Mouse (Mus musculus): ENCODE data around the gene Ankmy2. TPM values are rescaled to one million over a fixed set of nuclear protein-coding genes. Genes with fewer than 3 reads are reported as not detected.
A peak's percentile ranks its signal among the peaks of the same experiment; 100 is the strongest.

Gene Ankmy2
- polyA plus RNA-seq, 1 experiment from 2014 or later: 28.6 TPM

- no peak overlapping the region for H3K4me3 ChIP-seq (ENCODE audit: low read depth, low read length)
- 74% methylated on average over 19 of the region's 19 CpGs for whole genome bisulfite sequencing (ENCODE audit: insufficient replicate concordance)
- H3K4me2 ChIP-seq: no peak overlapping the region
- no peaks in the 10 kb centered on the region for H3K36me3 ChIP-seq (ENCODE audit: control insufficient read depth, insufficient read depth, low read length)
- no peaks in the 10 kb centered on the region for H3K4me1 ChIP-seq (ENCODE audit: control insufficient read depth, insufficient read depth, low read length)
- H3K27me3 ChIP-seq (ENCODE audit: control insufficient read depth, insufficient read depth, low read length): no peaks in the 10 kb centered on the region
- no peaks in the 10 kb centered on the region for H3K9me3 ChIP-seq (replicated peaks; ENCODE audit: control insufficient read depth, low read length)
- ATAC-seq (replicated peaks; ENCODE audit: insufficient number of reproducible peaks, low FRiP score, low TSS enrichment): no peak
- no peak overlapping the region for H3K27ac ChIP-seq (ENCODE audit: low read depth, low read length)
- no peak overlapping the region for H3K9ac ChIP-seq (ENCODE audit: low read depth, low read length)
These were observed 51.5 kb downstream of the Ankmy2 start for GRCm38 (mm10) chr12:36208456-36208855.

GRCm38 (mm10) chr12:36210096-36210495 is 53.2 kb downstream of the Ankmy2 start:
- Histone ChIP-seq H3K27ac (ENCODE audit: low read depth, low read length) (no peak overlapping the region), H3K4me3 (ENCODE audit: low read depth, low read length) (no peak overlapping the region), H3K4me1 (ENCODE audit: control insufficient read depth, insufficient read depth, low read length) (no peaks in the 10 kb centered on the region), H3K4me2 (no peak overlapping the region), H3K27me3 (ENCODE audit: control insufficient read depth, insufficient read depth, low read length) (no peaks in the 10 kb centered on the region), H3K36me3 (ENCODE audit: control insufficient read depth, insufficient read depth, low read length) (no peaks in the 10 kb centered on the region), H3K9me3 (replicated peaks; ENCODE audit: control insufficient read depth, low read length) (no peaks in the 10 kb centered on the region), H3K9ac (ENCODE audit: low read depth, low read length) (no peak overlapping the region)
- 79% methylated on average over 4 of the region's 4 CpGs for WGBS (ENCODE audit: insufficient replicate concordance)
- no peak for ATAC-seq (replicated peaks; ENCODE audit: insufficient number of reproducible peaks, low FRiP score, low TSS enrichment)

GRCm38 (mm10) chr12:36214389-36215148 is 57.7 kb downstream of the Ankmy2 start:
- no peak for ATAC-seq (replicated peaks; ENCODE audit: insufficient number of reproducible peaks, low FRiP score, low TSS enrichment)
- H3K27me3 ChIP-seq (ENCODE audit: control insufficient read depth, insufficient read depth, low read length): no peaks in the 10 kb centered on the region
- H3K4me1 ChIP-seq (ENCODE audit: control insufficient read depth, insufficient read depth, low read length): no peaks in the 10 kb centered on the region
- H3K9me3 ChIP-seq (replicated peaks; ENCODE audit: control insufficient read depth, low read length): no peaks in the 10 kb centered on the region
- no peaks in the 10 kb centered on the region for H3K36me3 ChIP-seq (ENCODE audit: control insufficient read depth, insufficient read depth, low read length)
- H3K9ac ChIP-seq (ENCODE audit: low read depth, low read length): no peak overlapping the region
- H3K27ac ChIP-seq (ENCODE audit: low read depth, low read length): no peak overlapping the region
- no peak overlapping the region for H3K4me2 ChIP-seq
- H3K4me3 ChIP-seq (ENCODE audit: low read depth, low read length): no peak overlapping the region
- 46% methylated on average over 8 of the region's 8 CpGs for WGBS (ENCODE audit: insufficient replicate concordance)

DNA sequence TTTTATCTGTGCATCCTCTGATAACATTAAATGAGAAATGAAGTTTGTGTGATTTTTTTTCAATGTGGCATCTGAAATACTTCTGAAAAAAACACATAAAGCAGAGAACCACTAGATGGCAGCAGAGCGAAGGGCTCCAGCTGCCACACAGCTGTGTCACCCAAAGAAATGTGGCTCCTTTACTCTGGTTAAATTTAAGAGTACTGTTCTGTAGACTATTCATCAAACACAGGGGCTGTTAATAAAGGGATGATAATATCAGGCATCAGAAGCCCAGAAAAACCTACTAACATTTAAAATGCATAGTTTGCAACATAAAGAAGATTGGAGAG is 58.2 kb downstream of the Ankmy2 start:
- Histone ChIP-seq H3K9ac (ENCODE audit: low read depth, low read length) (no peak overlapping the region), H3K4me3 (ENCODE audit: low read depth, low read length) (no peak overlapping the region), H3K27ac (ENCODE audit: low read depth, low read length) (no peak overlapping the region), H3K36me3 (ENCODE audit: control insufficient read depth, insufficient read depth, low read length) (no peaks in the 10 kb centered on the region), H3K4me1 (ENCODE audit: control insufficient read depth, insufficient read depth, low read length) (no peaks in the 10 kb centered on the region), H3K27me3 (ENCODE audit: control insufficient read depth, insufficient read depth, low read length) (no peaks in the 10 kb centered on the region), H3K4me2 (no peak overlapping the region), H3K9me3 (replicated peaks; ENCODE audit: control insufficient read depth, low read length) (no peaks in the 10 kb centered on the region)
- no peak for ATAC-seq (replicated peaks; ENCODE audit: insufficient number of reproducible peaks, low FRiP score, low TSS enrichment)
- WGBS (ENCODE audit: insufficient replicate concordance): 3% methylated on average over 1 of the region's 1 CpGs

GRCm38 (mm10) chr12:36216230-36216629 is 59.3 kb downstream of the Ankmy2 start:
- ATAC-seq (replicated peaks; ENCODE audit: insufficient number of reproducible peaks, low FRiP score, low TSS enrichment): no peak
- Histone ChIP-seq H3K9ac (ENCODE audit: low read depth, low read length) (no peak overlapping the region), H3K27me3 (ENCODE audit: control insufficient read depth, insufficient read depth, low read length) (no peaks in the 10 kb centered on the region), H3K4me1 (ENCODE audit: control insufficient read depth, insufficient read depth, low read length) (no peaks in the 10 kb centered on the region), H3K27ac (ENCODE audit: low read depth, low read length) (no peak overlapping the region), H3K4me2 (no peak overlapping the region), H3K9me3 (replicated peaks; ENCODE audit: control insufficient read depth, low read length) (no peaks in the 10 kb centered on the region), H3K4me3 (ENCODE audit: low read depth, low read length) (no peak overlapping the region), H3K36me3 (ENCODE audit: control insufficient read depth, insufficient read depth, low read length) (no peaks in the 10 kb centered on the region)
- WGBS (ENCODE audit: insufficient replicate concordance): 48% methylated on average over 4 of the region's 4 CpGs

GRCm38 (mm10) chr12:36216905-36217304 is 60.0 kb downstream of the Ankmy2 start:
- no peaks in the 10 kb centered on the region for H3K4me1 ChIP-seq (ENCODE audit: control insufficient read depth, insufficient read depth, low read length)
- no peaks in the 10 kb centered on the region for H3K36me3 ChIP-seq (ENCODE audit: control insufficient read depth, insufficient read depth, low read length)
- H3K27me3 ChIP-seq (ENCODE audit: control insufficient read depth, insufficient read depth, low read length): no peaks in the 10 kb centered on the region
- H3K4me3 ChIP-seq (ENCODE audit: low read depth, low read length): no peak overlapping the region
- no peak overlapping the region for H3K9ac ChIP-seq (ENCODE audit: low read depth, low read length)
- ATAC-seq (replicated peaks; ENCODE audit: insufficient number of reproducible peaks, low FRiP score, low TSS enrichment): no peak
- no peaks in the 10 kb centered on the region for H3K9me3 ChIP-seq (replicated peaks; ENCODE audit: control insufficient read depth, low read length)
- 0 out of 2 replicates have a peak overlapping the region, but pooled peaks have one; percentile 10 for H3K4me2 ChIP-seq
- 71% methylated on average over 10 of the region's 10 CpGs for WGBS (ENCODE audit: insufficient replicate concordance)
- H3K27ac ChIP-seq (ENCODE audit: low read depth, low read length): no peak overlapping the region

DNA sequence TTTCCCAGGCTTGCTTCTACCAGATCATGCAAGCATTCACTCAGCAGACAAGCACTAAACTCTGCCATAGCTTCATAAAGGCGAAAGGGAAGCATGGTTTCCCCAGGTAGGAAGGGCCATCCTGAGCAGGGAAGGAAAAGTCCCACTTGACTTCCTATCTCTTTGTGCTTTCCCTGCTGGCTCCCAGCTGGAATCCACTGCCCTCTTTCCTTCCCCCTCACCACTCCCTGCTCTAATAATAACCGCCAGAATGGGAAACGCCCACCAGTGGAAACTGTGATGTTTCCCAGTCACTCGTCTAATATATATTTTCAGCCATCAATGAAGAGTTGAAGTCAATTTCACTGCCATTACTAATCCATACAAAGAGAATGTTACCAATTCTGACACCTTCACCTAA is 67.5 kb downstream of the Ankmy2 start:
- Histone ChIP-seq H3K27me3 (ENCODE audit: control insufficient read depth, insufficient read depth, low read length) (no peaks in the 10 kb centered on the region), H3K36me3 (ENCODE audit: control insufficient read depth, insufficient read depth, low read length) (no peaks in the 10 kb centered on the region), H3K4me2 (no peak overlapping the region), H3K9ac (ENCODE audit: low read depth, low read length) (no peak overlapping the region), H3K4me1 (ENCODE audit: control insufficient read depth, insufficient read depth, low read length) (peaks cover 3% of the 10 kb centered on the region; the same call in 1 of the 2 replicates), H3K4me3 (ENCODE audit: low read depth, low read length) (no peak overlapping the region), H3K27ac (ENCODE audit: low read depth, low read length) (no peak overlapping the region), H3K9me3 (replicated peaks; ENCODE audit: control insufficient read depth, low read length) (no peaks in the 10 kb centered on the region)
- 35% methylated on average over 4 of the region's 4 CpGs for WGBS (ENCODE audit: insufficient replicate concordance)
- ATAC-seq (replicated peaks; ENCODE audit: insufficient number of reproducible peaks, low FRiP score, low TSS enrichment): no peak

DNA sequence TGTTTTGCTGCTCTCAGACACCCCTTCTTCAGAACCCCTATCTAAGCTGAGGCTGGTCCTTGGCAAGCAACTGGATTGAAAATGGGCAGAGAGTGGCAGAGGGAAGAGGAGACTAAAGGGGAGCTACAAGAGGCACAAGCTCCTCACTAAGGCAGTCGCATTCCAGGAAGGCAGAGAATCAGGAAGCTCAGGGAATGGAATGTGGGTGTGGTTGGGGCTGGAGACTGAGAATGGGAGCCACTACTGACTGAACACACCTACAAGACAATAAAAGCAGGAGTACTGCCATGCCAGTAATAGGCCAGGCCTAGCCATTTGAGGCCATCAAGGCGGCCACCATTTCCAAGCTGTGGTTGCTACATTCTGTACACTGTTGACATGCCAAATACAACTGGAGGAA is 74.5 kb downstream of the Ankmy2 start:
- H3K4me2 ChIP-seq: no peak overlapping the region

DNA sequence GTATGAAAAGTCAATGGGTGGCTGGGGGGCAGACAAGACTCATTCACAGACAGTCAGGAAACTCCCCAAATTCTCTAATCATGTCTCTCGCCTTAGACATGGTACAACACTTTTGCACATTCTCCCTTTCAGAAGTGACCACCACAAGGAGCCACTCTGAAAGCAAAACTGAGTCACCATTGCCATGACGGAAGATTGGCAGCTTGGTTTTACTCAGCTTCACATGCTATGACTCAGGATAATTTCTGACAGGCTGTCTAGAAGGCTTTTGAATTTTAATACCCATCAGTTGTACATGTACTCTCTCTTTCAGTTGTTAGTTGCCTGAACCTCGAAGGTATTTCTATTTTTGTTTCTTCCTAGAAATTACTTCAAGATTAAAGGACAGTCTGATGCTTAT is 84.3 kb downstream of the Ankmy2 start:
- WGBS (ENCODE audit: insufficient replicate concordance): 75% methylated on average over 3 of the region's 3 CpGs
- Histone ChIP-seq H3K4me1 (ENCODE audit: control insufficient read depth, insufficient read depth, low read length) (no peaks in the 10 kb centered on the region), H3K36me3 (ENCODE audit: control insufficient read depth, insufficient read depth, low read length) (no peaks in the 10 kb centered on the region), H3K9ac (ENCODE audit: low read depth, low read length) (no peak overlapping the region), H3K4me2 (no peak overlapping the region), H3K27me3 (ENCODE audit: control insufficient read depth, insufficient read depth, low read length) (no peaks in the 10 kb centered on the region), H3K4me3 (ENCODE audit: low read depth, low read length) (no peak overlapping the region), H3K9me3 (replicated peaks; ENCODE audit: control insufficient read depth, low read length) (no peaks in the 10 kb centered on the region), H3K27ac (ENCODE audit: low read depth, low read length) (no peak overlapping the region)
- no peak for ATAC-seq (replicated peaks; ENCODE audit: insufficient number of reproducible peaks, low FRiP score, low TSS enrichment)

More for the DNA sequence above, 74.5 kb downstream of the Ankmy2 start:
- no peak overlapping the region for H3K4me3 ChIP-seq (ENCODE audit: low read depth, low read length)
- no peaks in the 10 kb centered on the region for H3K36me3 ChIP-seq (ENCODE audit: control insufficient read depth, insufficient read depth, low read length)
- no peak overlapping the region for H3K27ac ChIP-seq (ENCODE audit: low read depth, low read length)
- H3K9ac ChIP-seq (ENCODE audit: low read depth, low read length): no peak overlapping the region
- no peaks in the 10 kb centered on the region for H3K4me1 ChIP-seq (ENCODE audit: control insufficient read depth, insufficient read depth, low read length)
- H3K27me3 ChIP-seq (ENCODE audit: control insufficient read depth, insufficient read depth, low read length): no peaks in the 10 kb centered on the region
- no peaks in the 10 kb centered on the region for H3K9me3 ChIP-seq (replicated peaks; ENCODE audit: control insufficient read depth, low read length)
- ATAC-seq (replicated peaks; ENCODE audit: insufficient number of reproducible peaks, low FRiP score, low TSS enrichment): no peak
- WGBS (ENCODE audit: insufficient replicate concordance): 63% methylated on average over 2 of the region's 2 CpGs
